Mouse (Mus musculus) heart, adult 10 weeks (tissue): ENCODE data around the gene Sptbn4. TPM values are rescaled to one million over a fixed set of nuclear protein-coding genes. Genes with fewer than 3 reads are reported as not detected.

Source experiments
- polyA plus RNA-seq: library from polyadenylated mRNA; stranded (reverse); fragments of 350-450 nt; fragmentation: Illumina TruSeq; extraction: RNeasy Lipid Tissue Mini Kit (QIAGEN cat#74804); gene quantifications from one replicate; pipeline ENCODE4 v1.2.3, GENCODE M21; 2014; ENCODE audit warnings: low read depth, low replicate concordance

The Sptbn4 gene
- polyA plus RNA-seq, result 0.29 TPM

DNA sequence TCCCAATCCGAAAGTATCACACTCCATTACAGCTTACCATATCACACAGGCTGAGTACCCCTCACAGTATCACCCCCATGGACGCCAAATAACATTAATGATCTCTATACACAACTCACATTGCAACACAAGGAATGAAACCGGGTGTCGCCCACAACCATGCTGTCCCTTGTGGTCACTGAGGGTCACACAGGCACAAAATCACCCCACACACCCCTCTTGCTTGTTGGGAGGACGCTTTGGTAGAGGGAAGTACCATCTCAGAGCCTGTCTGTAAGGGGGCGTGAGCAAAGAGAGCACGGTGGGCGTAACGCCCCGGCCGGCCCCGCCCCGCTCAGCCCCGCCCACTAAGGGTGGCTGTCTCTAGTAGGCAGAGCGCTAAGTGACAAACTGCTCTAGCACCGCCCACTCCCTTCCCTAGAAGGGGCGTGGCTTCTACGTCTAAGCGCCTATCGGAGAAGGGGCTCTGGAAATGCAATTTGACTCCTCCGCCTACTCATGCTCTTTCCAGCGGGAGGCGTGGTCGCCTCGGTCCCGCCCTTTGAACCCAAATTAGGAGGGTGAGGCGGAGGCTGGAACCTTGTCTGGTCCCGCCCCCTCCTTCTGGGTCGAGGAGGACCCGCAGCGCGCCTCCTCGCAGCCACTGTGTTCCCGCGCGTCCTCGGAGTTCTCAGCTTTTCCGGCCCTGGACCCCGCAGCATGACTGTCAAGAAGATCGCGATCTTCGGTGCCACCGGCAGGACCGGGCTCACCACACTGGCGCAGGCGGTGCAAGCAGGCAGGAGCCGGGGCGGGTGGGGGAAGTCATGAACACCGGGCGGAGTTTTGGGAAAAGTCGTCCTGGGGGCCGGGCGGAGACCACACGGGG, at the start of gene Sptbn4, which contains the start of gene Blvrb:
TSS of gene Sptbn4 (minus strand) at position 268 of the 868 bp plus-strand sequence.
TSS of gene Blvrb (plus strand) at position 560 of the 868 bp plus-strand sequence.

DNA sequence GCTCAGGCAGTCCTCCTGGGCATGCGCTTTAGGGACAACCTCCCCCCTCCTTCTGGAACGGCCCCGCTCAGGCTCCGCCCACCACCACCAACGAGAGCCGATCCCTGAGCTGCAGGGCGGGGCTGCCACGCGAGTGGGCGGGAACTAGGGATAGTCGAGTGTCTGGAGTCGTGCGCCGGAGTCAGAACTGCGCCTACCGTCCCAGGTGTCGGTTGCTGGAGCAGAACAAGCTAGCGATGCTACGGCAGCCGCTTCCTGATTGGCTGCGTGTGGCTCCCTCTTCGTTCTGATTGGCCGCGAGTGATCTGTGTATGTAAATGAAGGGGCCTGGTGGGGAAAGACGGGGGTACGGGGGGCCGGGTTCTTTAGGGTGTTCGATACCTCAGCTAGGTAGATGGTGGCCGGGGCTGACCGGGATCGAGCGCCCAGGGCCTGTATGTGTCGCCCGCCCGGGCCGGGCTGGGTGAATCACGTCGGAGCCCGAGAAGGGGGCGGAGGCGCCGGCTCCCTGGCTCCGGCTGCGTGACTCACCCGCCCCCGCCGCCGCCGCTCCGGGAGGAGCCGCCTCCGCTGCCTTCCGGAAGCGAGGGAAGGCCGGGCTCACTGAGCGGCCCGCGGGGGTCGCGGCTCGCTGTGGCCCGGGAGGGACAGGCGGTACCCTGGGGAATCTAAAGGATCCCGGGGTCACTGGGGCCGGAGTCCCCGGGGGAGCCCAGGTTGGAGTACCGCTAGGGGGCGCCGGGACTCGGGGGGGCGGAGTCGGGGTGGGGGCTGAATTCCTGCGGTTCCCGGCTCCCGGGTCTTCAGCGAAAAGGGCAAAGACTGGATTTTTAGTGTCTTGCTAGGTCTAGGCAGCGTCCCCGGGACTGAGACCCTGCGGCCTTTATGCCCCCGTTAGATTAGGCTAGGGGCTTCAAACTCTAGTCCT, 39.5 kb upstream of the Sptbn4 start, which contains the start of gene Sertad1:
TSS of gene Sertad1 (plus strand) at position 141 of the 928 bp plus-strand sequence.

DNA sequence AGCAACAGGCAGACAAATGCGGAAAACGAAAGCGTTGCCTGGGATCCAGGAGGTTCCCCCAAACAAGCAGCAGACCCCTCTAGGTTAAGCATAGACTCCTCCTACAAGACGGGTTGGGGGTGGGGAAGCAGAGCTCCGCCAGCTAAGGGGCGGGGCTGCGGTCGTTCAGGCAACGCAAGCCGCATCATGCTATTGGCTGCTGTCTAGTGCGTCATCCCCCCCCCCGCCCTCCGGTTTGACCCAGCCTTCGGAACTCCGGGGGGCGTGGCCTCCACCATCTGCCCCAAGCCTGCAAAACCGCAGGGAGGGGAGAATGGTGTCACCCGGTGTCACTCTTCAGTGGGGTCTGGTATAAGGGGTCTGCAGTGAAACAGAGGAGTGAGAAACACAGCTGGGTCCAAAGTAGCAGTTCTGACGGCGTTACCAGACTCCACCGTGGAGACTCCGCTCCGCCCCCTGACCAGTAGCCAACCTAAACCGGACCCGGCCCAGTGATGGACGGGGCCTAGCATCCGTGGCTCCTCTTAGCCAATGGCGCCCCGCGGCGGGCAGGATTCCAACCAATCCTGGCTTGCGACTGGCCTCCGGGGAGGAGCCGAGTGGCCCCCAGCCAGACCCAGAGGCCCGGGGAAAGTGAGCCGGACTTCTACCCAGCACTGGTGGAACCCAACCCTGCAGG, 25.8 kb upstream of the Sptbn4 start, which contains the start of gene Sertad3:
TSS of gene Sertad3 (plus strand) at position 613 of the 679 bp plus-strand sequence.

DNA sequence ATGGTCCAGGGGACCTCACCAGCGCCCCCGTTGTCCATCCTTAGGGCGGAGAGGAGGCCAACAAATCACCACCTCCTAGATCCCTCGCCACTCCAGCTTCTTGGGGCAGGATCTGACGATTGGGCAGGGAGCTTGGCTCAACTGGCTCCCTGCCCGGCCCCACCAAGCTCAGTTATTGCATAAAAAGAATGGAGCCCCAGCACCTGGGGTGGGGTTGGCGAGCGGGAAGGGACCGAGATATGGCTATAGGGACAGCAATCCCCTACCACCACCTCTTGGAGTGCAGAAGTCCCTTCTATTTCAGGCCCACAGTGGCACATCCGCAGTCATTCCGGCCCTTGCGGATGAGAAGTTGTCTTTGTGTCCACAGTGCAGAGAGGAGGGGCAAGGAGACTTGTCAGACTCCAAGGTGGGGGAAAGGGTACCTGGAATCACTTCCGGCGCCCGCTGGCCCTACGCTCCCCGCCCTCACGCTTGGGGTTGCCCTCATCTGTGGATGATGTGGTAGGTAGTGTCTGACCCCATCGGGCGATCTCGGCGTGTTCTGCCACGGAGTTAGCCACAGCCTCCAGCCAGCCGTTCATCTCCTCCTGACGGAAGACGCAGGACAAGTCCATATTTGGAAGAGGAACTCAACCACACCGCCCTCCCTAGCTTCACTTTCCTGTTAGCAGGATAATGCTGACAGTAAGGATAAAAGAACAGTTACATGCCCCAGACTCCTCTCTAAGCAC, 90.5 kb downstream of the Sptbn4 start, which contains the start of gene Gm20479:
TSS of gene Gm20479 (minus strand) at position 559 of the 734 bp plus-strand sequence.

DNA sequence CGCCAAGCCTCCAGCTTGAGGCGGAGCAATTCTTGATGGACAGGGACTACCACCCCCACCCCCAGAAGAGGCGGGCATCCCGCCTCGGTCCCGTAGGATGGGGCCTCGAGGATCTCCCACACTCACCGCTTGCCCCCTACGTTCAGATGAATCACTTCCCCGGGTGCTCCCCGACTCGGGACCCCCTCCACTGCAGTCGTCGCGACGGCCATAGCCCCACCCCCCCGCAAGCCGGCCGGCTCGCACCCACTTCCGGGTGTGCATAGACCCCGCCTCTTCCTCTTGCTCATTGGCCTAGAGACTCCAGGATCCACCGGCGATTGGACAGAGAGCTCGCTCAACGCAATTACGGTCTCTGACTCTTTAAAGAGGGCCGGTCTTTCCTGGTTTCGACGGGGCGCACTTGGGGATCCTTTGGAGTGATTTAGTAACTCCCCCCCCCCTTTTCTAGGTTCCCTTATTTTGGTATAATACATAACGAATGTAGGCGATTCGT, 91.7 kb downstream of the Sptbn4 start, which contains the start of gene Shkbp1:
TSS of gene Shkbp1 (minus strand) at position 275 of the 496 bp plus-strand sequence.

DNA sequence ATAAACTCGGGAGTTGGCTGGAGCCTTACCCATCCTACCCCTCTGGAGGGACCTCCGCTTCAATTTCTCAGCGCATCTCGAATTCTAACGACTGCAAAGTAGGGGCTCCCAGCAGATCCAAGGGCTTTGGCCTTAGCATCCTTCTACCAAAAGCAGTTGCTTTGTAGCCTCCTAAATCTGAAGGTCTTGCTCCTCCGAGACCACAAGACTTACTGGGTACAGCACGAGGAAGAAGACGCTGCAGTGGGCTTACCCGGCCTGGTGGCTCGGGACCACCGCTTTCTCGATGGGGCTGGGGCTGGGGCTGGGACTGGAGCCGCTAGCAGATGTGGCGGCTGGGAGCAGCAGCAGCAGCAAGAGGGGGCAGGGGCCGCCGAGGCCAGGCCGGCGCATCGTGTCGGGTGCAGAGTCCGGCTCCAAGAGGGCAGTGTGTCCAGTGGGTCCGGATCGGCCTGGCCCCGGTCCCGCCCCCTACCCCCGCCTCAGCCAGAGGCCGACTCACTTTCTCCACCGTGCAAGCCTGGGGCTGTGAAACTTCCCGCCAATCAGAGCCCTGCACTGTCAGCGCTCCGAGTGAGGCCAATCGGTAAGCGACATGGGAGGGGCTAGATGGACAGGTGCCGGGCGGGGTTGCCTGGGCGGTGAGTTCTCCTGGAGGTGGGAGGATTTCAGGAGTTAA, 110.2 kb downstream of the Sptbn4 start, which contains the start of gene Ltbp4:
TSS of gene Ltbp4 (minus strand) at position 518 of the 679 bp plus-strand sequence.

Other genes starting within 250 kb of the Sptbn4 start
- gene Itpkc, start 219.0 kb downstream of the Sptbn4 start, polyA plus RNA-seq, result 4.3 TPM
- gene Coq8b, start 214.7 kb downstream of the Sptbn4 start, polyA plus RNA-seq, result 8.5 TPM
- 5.8 TPM for gene Numbl, start 189.3 kb downstream of the Sptbn4 start, polyA plus RNA-seq
- 237 TPM for gene Ltbp4, start 110.0 kb downstream of the Sptbn4 start, polyA plus RNA-seq
- gene Shkbp1, start 91.7 kb downstream of the Sptbn4 start, polyA plus RNA-seq, result 9.0 TPM
- gene Gm20479, start 90.3 kb downstream of the Sptbn4 start, polyA plus RNA-seq, result not detected
- gene Blvrb, start 292 bp upstream of the Sptbn4 start, polyA plus RNA-seq, result 21.6 TPM
- 5.5 TPM for gene Sertad3, start 26.1 kb upstream of the Sptbn4 start, polyA plus RNA-seq
- gene Sertad1, start 39.2 kb upstream of the Sptbn4 start, polyA plus RNA-seq, result 13.5 TPM
- gene Prx, start 51.6 kb upstream of the Sptbn4 start, polyA plus RNA-seq, result 0.76 TPM
- gene Hipk4, start 75.6 kb upstream of the Sptbn4 start, polyA plus RNA-seq, result not detected
- 25.0 TPM for gene Pld3, start 105.5 kb upstream of the Sptbn4 start, polyA plus RNA-seq
- 54.0 TPM for gene 2310022A10Rik, start 105.5 kb upstream of the Sptbn4 start, polyA plus RNA-seq
- 171 TPM for gene Akt2, start 143.9 kb upstream of the Sptbn4 start, polyA plus RNA-seq
- not detected for gene Ttc9b, start 206.2 kb upstream of the Sptbn4 start, polyA plus RNA-seq
- gene Map3k10, start 226.9 kb upstream of the Sptbn4 start, polyA plus RNA-seq, result 13.2 TPM
- 1.4 TPM for gene Zfp607b, start 241.7 kb upstream of the Sptbn4 start, polyA plus RNA-seq